Mouse (Mus musculus): Measurements from ENCODE around the gene Cd200. TPM values are rescaled to one million over a fixed set of nuclear protein-coding genes. Genes with fewer than 3 reads are reported as not detected.

Gene Cd200
- polyA plus RNA-seq, 1 experiment = 56.1 TPM

DNA sequence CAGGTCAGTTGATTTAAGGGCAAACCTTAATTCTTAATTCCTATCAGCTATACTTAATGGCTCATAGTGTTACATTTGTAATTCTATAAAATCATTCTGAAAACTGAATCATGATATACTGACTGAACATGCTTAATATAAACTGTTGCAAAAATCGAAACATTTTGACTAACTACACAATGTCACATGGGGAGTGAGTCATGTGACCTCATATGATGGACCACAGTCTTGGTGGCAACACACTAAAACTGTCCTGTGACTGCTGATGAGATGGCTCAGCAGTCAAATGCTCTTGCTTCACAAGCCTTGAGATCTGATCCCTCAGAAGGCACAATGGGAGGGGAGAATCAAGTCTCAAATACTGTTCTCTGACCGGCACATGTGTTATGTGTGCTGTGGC lies 34.8 kb downstream of the Cd200 start:
- no peaks in the 10 kb centered on the region for H3K36me3 ChIP-seq (ENCODE audit: control insufficient read depth, insufficient read depth, low read length)
- no peaks in the 10 kb centered on the region for H3K4me1 ChIP-seq (ENCODE audit: control insufficient read depth, insufficient read depth, insufficient read length)
- TF ChIP-seq CTCF (IDR thresholded peaks at IDR 0.05; ENCODE audit: extremely low read depth, insufficient read depth, insufficient read length, insufficient replicate concordance) (no peak), POLR2A (IDR thresholded peaks at IDR 0.05; ENCODE audit: low read depth, low read length) (no peak)
- 88% methylated on average over 2 of the region's 2 CpGs for WGBS
- DNase-seq (ENCODE audit: low read depth in 1 of 2, low spot score in 2 of 2) = no peak
- H3K27me3 ChIP-seq (ENCODE audit: control insufficient read depth, insufficient read depth, low read length) = no peaks in the 10 kb centered on the region
- no peak overlapping the region for H3K4me3 ChIP-seq (ENCODE audit: extremely low read depth, insufficient read depth, insufficient read length)
- H3K27ac ChIP-seq (ENCODE audit: insufficient read depth, low read length) = no peak overlapping the region

DNA sequence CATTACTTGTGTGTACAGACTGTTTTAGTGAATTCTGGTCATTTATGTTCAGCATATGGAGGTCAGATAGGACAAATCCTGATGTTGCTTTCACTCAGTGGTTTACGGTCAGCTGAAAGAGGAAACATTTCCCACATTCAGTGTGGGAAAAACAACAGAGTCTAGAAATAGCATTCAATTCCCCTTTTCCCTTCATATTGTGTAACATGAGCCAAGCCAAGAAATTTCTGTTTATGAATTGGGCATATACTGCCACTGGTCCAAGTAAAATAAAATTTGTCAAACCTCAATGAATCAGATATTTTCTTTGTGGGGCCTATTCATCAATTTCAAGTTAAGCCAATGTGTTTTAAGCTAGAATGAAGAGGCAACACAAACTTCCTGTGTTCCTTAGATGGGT lies 37.8 kb downstream of the Cd200 start:
- no peak for DNase-seq (ENCODE audit: low read depth in 1 of 2, low spot score in 2 of 2)
- TF ChIP-seq CTCF (IDR thresholded peaks at IDR 0.05; ENCODE audit: extremely low read depth, insufficient read depth, insufficient read length, insufficient replicate concordance) (no peak), POLR2A (IDR thresholded peaks at IDR 0.05; ENCODE audit: low read depth, low read length) (no peak)
- 83% methylated on average over 1 of the region's 1 CpGs for WGBS
- H3K36me3 ChIP-seq (ENCODE audit: control insufficient read depth, insufficient read depth, low read length) = no peaks in the 10 kb centered on the region
- no peaks in the 10 kb centered on the region for H3K27me3 ChIP-seq (ENCODE audit: control insufficient read depth, insufficient read depth, low read length)
- H3K4me1 ChIP-seq (ENCODE audit: control insufficient read depth, insufficient read depth, insufficient read length) = no peaks in the 10 kb centered on the region
- no peak overlapping the region for H3K27ac ChIP-seq (ENCODE audit: insufficient read depth, low read length)
- no peak overlapping the region for H3K4me3 ChIP-seq (ENCODE audit: extremely low read depth, insufficient read depth, insufficient read length)

DNA sequence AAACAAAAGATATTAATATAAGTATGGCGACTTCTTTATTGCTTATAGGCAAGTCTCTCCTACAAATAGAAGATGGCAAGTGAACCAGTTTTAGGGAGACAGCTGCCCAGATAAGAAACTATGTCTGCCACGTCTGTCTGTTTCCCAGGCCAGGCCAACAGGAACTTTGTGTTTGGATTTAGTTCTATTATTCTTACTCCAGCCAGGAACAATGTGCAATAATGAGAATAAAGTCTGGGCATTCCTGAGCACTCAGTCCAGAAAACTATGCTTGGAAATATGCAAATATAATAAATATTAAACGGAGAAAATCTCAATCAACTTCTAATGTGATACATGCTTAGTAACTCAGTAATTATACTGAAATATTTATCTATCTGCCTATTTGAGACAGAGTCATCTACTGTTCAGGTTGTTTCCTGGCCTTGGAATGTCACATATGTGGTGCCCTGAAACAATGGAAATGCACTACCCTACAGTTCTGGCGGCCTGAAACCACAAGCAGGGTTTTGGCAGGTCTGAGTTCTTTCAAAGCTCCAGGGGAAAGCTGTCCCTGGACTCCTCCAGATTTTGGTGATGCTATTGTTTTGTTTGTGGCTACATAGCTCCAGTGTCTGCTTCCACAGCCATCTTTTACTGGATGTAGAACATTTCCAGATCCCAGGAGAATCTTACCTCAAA lies 39.4 kb downstream of the Cd200 start:
- Histone ChIP-seq H3K27ac (ENCODE audit: insufficient read depth, low read length) (no peak overlapping the region), H3K4me3 (ENCODE audit: extremely low read depth, insufficient read depth, insufficient read length) (no peak overlapping the region), H3K4me1 (ENCODE audit: control insufficient read depth, insufficient read depth, insufficient read length) (no peaks in the 10 kb centered on the region), H3K36me3 (ENCODE audit: control insufficient read depth, insufficient read depth, low read length) (no peaks in the 10 kb centered on the region), H3K27me3 (ENCODE audit: control insufficient read depth, insufficient read depth, low read length) (no peaks in the 10 kb centered on the region)
- TF ChIP-seq POLR2A (IDR thresholded peaks at IDR 0.05; ENCODE audit: low read depth, low read length) (no peak), CTCF (IDR thresholded peaks at IDR 0.05; ENCODE audit: extremely low read depth, insufficient read depth, insufficient read length, insufficient replicate concordance) (no peak)
- no peak for DNase-seq (ENCODE audit: low read depth in 1 of 2, low spot score in 2 of 2)
- WGBS = 87% methylated on average over 4 of the region's 4 CpGs

DNA sequence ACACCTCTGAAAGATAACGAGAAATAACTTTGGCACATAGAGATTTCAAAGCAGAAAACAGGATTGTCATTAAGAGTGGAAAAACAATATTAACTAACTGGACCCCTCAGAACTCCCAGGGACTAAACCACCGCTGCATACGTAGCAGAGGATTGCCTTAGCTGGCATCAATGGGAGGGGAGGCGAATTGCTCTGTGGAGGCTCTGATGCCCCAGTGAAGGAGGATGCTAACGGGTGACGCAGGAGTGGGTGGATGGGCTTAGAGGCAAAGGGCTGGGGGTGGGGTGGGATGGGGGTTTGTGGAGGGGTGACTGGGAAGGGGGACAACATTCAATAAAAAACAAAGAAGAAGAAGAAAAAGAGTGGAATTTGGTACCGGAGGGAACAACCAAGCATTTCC lies 42.7 kb downstream of the Cd200 start:
- Histone ChIP-seq H3K27ac (ENCODE audit: insufficient read depth, low read length) (no peak overlapping the region), H3K27me3 (ENCODE audit: control insufficient read depth, insufficient read depth, low read length) (no peaks in the 10 kb centered on the region), H3K4me1 (ENCODE audit: control insufficient read depth, insufficient read depth, insufficient read length) (no peaks in the 10 kb centered on the region), H3K4me3 (ENCODE audit: extremely low read depth, insufficient read depth, insufficient read length) (no peak overlapping the region), H3K36me3 (ENCODE audit: control insufficient read depth, insufficient read depth, low read length) (no peaks in the 10 kb centered on the region)
- DNase-seq (ENCODE audit: low read depth in 1 of 2, low spot score in 2 of 2) = no peak
- no peak for TF ChIP-seq CTCF (IDR thresholded peaks at IDR 0.05; ENCODE audit: extremely low read depth, insufficient read depth, insufficient read length, insufficient replicate concordance)
- TF ChIP-seq POLR2A (IDR thresholded peaks at IDR 0.05; ENCODE audit: low read depth, low read length) = no peak
- 94% methylated on average over 7 of the region's 7 CpGs for WGBS

DNA sequence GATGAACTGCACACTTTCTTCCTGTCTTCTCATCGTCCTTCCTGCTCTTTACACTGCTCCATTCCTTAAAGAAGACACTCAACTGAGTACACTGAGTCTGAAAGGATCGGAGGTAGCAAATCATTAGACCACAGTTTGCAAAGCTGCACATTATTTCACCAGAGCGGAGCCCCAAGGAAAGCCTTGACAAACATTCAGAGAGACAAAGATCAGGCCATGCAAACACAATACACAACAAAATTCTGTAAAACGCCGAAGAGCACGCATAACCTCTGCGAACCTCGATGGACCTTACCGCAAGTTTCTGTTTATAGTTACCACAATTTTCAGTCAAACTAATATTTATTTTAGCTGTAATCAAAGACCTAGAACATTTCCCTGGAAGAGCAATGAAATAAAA lies 43.5 kb downstream of the Cd200 start:
- Histone ChIP-seq H3K4me1 (ENCODE audit: control insufficient read depth, insufficient read depth, insufficient read length) (no peaks in the 10 kb centered on the region), H3K27ac (ENCODE audit: insufficient read depth, low read length) (no peak overlapping the region), H3K36me3 (ENCODE audit: control insufficient read depth, insufficient read depth, low read length) (no peaks in the 10 kb centered on the region), H3K27me3 (ENCODE audit: control insufficient read depth, insufficient read depth, low read length) (no peaks in the 10 kb centered on the region), H3K4me3 (ENCODE audit: extremely low read depth, insufficient read depth, insufficient read length) (no peak overlapping the region)
- DNase-seq (ENCODE audit: low read depth in 1 of 2, low spot score in 2 of 2) = no peak
- TF ChIP-seq CTCF (IDR thresholded peaks at IDR 0.05; ENCODE audit: extremely low read depth, insufficient read depth, insufficient read length, insufficient replicate concordance) = no peak
- TF ChIP-seq POLR2A (IDR thresholded peaks at IDR 0.05; ENCODE audit: low read depth, low read length) = no peak
- WGBS = 94% methylated on average over 9 of the region's 9 CpGs

DNA sequence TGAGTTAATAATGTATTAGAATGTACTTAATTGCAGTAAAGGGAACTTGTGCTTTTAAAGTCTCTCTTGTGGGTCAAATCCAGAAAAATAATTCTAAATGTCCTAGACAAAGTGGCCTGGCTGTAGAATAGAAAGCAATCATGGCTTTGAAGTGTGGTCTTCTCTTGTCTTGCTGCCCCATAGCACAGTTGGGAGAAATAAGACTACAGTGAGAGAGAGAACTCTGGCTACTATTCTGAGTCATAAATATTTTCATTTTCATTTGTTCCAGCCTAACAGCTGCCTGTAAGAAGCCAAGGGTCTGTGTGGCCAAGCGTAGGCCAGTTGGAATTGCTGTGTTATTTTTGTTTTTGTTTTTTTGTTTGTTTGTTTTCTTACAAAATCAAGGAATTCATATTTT lies 44.2 kb downstream of the Cd200 start:
- TF ChIP-seq POLR2A (IDR thresholded peaks at IDR 0.05; ENCODE audit: low read depth, low read length) = no peak
- TF ChIP-seq CTCF (IDR thresholded peaks at IDR 0.05; ENCODE audit: extremely low read depth, insufficient read depth, insufficient read length, insufficient replicate concordance) = no peak
- no peaks in the 10 kb centered on the region for H3K36me3 ChIP-seq (ENCODE audit: control insufficient read depth, insufficient read depth, low read length)
- no peak overlapping the region for H3K4me3 ChIP-seq (ENCODE audit: extremely low read depth, insufficient read depth, insufficient read length)
- H3K27ac ChIP-seq (ENCODE audit: insufficient read depth, low read length) = no peak overlapping the region
- DNase-seq (ENCODE audit: low read depth in 1 of 2, low spot score in 2 of 2) = no peak
- H3K27me3 ChIP-seq (ENCODE audit: control insufficient read depth, insufficient read depth, low read length) = no peaks in the 10 kb centered on the region
- WGBS = 96% methylated on average over 1 of the region's 1 CpGs
- no peaks in the 10 kb centered on the region for H3K4me1 ChIP-seq (ENCODE audit: control insufficient read depth, insufficient read depth, insufficient read length)

DNA sequence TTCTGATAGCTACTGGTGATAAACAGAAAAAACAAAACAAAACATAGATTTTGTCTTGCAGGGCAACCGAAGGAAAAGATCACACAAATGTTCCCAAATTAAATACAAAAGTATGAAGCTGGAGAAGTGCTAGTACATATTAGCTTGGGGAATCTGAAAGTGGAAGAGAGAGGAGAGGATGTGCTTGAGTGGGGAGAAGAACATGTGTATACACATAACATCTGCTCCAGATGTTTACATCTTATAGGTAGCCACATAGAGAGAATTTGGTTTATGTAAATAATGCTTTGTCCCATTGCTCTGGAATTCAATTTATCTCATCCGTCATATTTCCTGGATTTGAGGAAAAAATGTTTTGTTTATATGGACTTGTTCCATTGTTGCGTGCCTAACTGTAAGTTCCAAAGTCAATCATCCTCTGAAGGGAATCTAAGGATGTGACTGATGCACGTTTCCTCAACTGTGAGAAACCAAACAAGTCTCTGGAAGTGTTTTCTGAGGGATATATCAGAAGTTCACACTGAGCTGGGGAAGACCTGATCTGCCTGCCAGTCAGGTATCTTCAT lies 45.3 kb downstream of the Cd200 start:
- no peak overlapping the region for H3K4me3 ChIP-seq (ENCODE audit: extremely low read depth, insufficient read depth, insufficient read length)
- no peaks in the 10 kb centered on the region for H3K27me3 ChIP-seq (ENCODE audit: control insufficient read depth, insufficient read depth, low read length)
- no peaks in the 10 kb centered on the region for H3K36me3 ChIP-seq (ENCODE audit: control insufficient read depth, insufficient read depth, low read length)
- no peaks in the 10 kb centered on the region for H3K4me1 ChIP-seq (ENCODE audit: control insufficient read depth, insufficient read depth, insufficient read length)
- TF ChIP-seq CTCF (IDR thresholded peaks at IDR 0.05; ENCODE audit: extremely low read depth, insufficient read depth, insufficient read length, insufficient replicate concordance) (no peak), POLR2A (IDR thresholded peaks at IDR 0.05; ENCODE audit: low read depth, low read length) (no peak)
- no peak for DNase-seq (ENCODE audit: low read depth in 1 of 2, low spot score in 2 of 2)
- 81% methylated on average over 4 of the region's 4 CpGs for WGBS
- no peak overlapping the region for H3K27ac ChIP-seq (ENCODE audit: insufficient read depth, low read length)

All from spleen, adult 2 months (tissue).